Mouse (Mus musculus) C2C12 (cell line): ENCODE measurements around the gene Schip1.

Experiments used
- CTCF ChIP-seq: IDR thresholded peaks from one replicate; pipeline ENCODE4 v1.5.1; 2011; ENCODE audit not compliant: control insufficient read depth, insufficient read depth, insufficient read length
- FOSL1 ChIP-seq: IDR thresholded peaks from one replicate; pipeline ENCODE4 v1.8.0; 2011; ENCODE audit warnings: mild to moderate bottlenecking, low read length; ENCODE audit not compliant: poor library complexity, insufficient read depth, severe bottlenecking
- MAX ChIP-seq: IDR thresholded peaks from one replicate; pipeline ENCODE4 v1.6.1; 2011; ENCODE audit warnings: mild to moderate bottlenecking, control low read depth
- MYOD1 ChIP-seq: IDR thresholded peaks from one replicate; pipeline ENCODE4 v1.6.1; 2011; ENCODE audit warnings: low read depth; ENCODE audit not compliant: control insufficient read depth, insufficient read length
- USF1 ChIP-seq: IDR thresholded peaks from one replicate; pipeline ENCODE4 v1.6.1; 2011; ENCODE audit warnings: low read depth, mild to moderate bottlenecking, control low read depth, moderate library complexity

GRCm38 (mm10) chr3:68271881-68272280 lies 207.3 kb downstream of the Schip1 start:
- TF ChIP-seq CTCF (no peak), FOSL1 (no peak), USF1 (no peak), MAX (no peak), MYOD1 (no peak)
